In genomic region chr5:146867946-146868314, GRCm38 (mm10) we compare ENCODE assay signal across 8 mouse cellular contexts. TPM values are rescaled to one million over a fixed set of nuclear protein-coding genes. Genes with fewer than 3 reads are reported as not detected.
DNase-seq lines count a peak whose midpoint lies in the region; ATAC-seq and TF ChIP-seq lines count a peak whose summit lies in the region.

No protein-coding gene starts in this region.

- ATAC-seq in kidney, postnatal 0 days (replicated peaks; ENCODE audit: low FRiP score, low read depth): no peak
- ATAC-seq in intestine, embryonic 14.5 days (replicated peaks; ENCODE audit: low FRiP score, low TSS enrichment, low read depth): 0 out of 2 replicates have a peak, but pooled peaks have one; percentile 53
- peak; percentile 48 for ATAC-seq in midbrain, embryonic 16.5 days

- DNase-seq in kidney, postnatal 0 days (ENCODE audit: low spot score): no peak
- no peak for DNase-seq in kidney, postnatal 36 days
- DNase-seq in forebrain, embryonic 10.5 days (ENCODE audit: extremely low spot score, low spot score): no peak
- no peak for DNase-seq in intestine, embryonic 14.5 days (ENCODE audit: low spot score)
- DNase-seq in adrenal gland, adult (ENCODE audit: inconsistent age in 2 of 2, low spot score in 1 of 2): no peak
- DNase-seq in kidney, adult 8-10 months: no peak
- DNase-seq in thymus, postnatal 14 days: no peak

- TF ChIP-seq CTCF in kidney, postnatal 0 days (IDR thresholded peaks at IDR 0.05; ENCODE audit: low read depth): no peak

- no peak overlapping the region for H3K4me3 ChIP-seq in kidney, postnatal 0 days (replicated peaks; ENCODE audit: low read depth, low read length)
- H3K4me3 ChIP-seq in forebrain, embryonic 10.5 days: peak overlapping the region; percentile 38; the same call in 1 of the 2 replicates
- H3K4me3 ChIP-seq in intestine, embryonic 14.5 days (ENCODE audit: low read depth, low read length): no peak overlapping the region
- no peak overlapping the region for H3K4me3 ChIP-seq in midbrain, embryonic 16.5 days (ENCODE audit: low read depth, low read length)

- peak overlapping the region; percentile 10; the same call in 1 of the 2 replicates for H3K27ac ChIP-seq in kidney, postnatal 0 days
- peak overlapping the region; percentile 51; the same call in 1 of the 2 replicates for H3K27ac ChIP-seq in forebrain, embryonic 10.5 days
- no peak overlapping the region for H3K27ac ChIP-seq in intestine, embryonic 14.5 days (ENCODE audit: low read depth)
- H3K27ac ChIP-seq in midbrain, embryonic 16.5 days (ENCODE audit: low read length): peak overlapping the region; percentile 44

- H3K9ac ChIP-seq in kidney, postnatal 0 days (ENCODE audit: low read depth, low read length): 0 out of 2 replicates have a peak overlapping the region, but pooled peaks have one; percentile 6
- no peak overlapping the region for H3K9ac ChIP-seq in intestine, embryonic 14.5 days (ENCODE audit: low read length)
- no peak overlapping the region for H3K9ac ChIP-seq in midbrain, embryonic 16.5 days (ENCODE audit: low read depth, low read length)

- no peaks in the 10 kb centered on the region for H3K36me3 ChIP-seq in kidney, postnatal 0 days (ENCODE audit: insufficient read depth, low read length)
- H3K36me3 ChIP-seq in forebrain, embryonic 10.5 days (replicated peaks): no peaks in the 10 kb centered on the region
- no peaks in the 10 kb centered on the region for H3K36me3 ChIP-seq in intestine, embryonic 14.5 days (ENCODE audit: control insufficient read depth, insufficient read depth, low read length)
- no peaks in the 10 kb centered on the region for H3K36me3 ChIP-seq in midbrain, embryonic 16.5 days (ENCODE audit: control insufficient read depth, insufficient read depth, low read length)

- peak overlapping the region; percentile 40; the same call in 1 of the 2 replicates for H3K4me2 ChIP-seq in kidney, postnatal 0 days (ENCODE audit: low read length)
- H3K4me2 ChIP-seq in intestine, embryonic 14.5 days (ENCODE audit: low read length): peak overlapping the region; percentile 34
- peak overlapping the region; percentile 43 for H3K4me2 ChIP-seq in midbrain, embryonic 16.5 days (ENCODE audit: low read length)

- no peaks in the 10 kb centered on the region for H3K27me3 ChIP-seq in kidney, postnatal 0 days (ENCODE audit: insufficient read depth, low read length)
- H3K27me3 ChIP-seq in forebrain, embryonic 10.5 days (ENCODE audit: poor library complexity, severe bottlenecking): no peaks in the 10 kb centered on the region
- no peaks in the 10 kb centered on the region for H3K27me3 ChIP-seq in intestine, embryonic 14.5 days (replicated peaks; ENCODE audit: control insufficient read depth, insufficient read depth, low read length)
- no peaks in the 10 kb centered on the region for H3K27me3 ChIP-seq in midbrain, embryonic 16.5 days (ENCODE audit: control insufficient read depth, insufficient read depth, low read depth, low read length)

- WGBS in kidney, postnatal 0 days: 33% methylated on average over 4 of the region's 4 CpGs
- 13% methylated on average over 4 of the region's 4 CpGs for WGBS in forebrain, embryonic 10.5 days
- 19% methylated on average over 4 of the region's 4 CpGs for WGBS in intestine, embryonic 14.5 days
- WGBS in midbrain, embryonic 16.5 days: 10% methylated on average over 4 of the region's 4 CpGs

- no peaks in the 10 kb centered on the region for H3K9me3 ChIP-seq in kidney, postnatal 0 days (replicated peaks; ENCODE audit: low read length)
- no peaks in the 10 kb centered on the region for H3K9me3 ChIP-seq in forebrain, embryonic 10.5 days
- H3K9me3 ChIP-seq in intestine, embryonic 14.5 days (ENCODE audit: control insufficient read depth, low read length): no peaks in the 10 kb centered on the region
- no peaks in the 10 kb centered on the region for H3K9me3 ChIP-seq in midbrain, embryonic 16.5 days (replicated peaks; ENCODE audit: control insufficient read depth, low read length, poor library complexity, severe bottlenecking)

- H3K4me1 ChIP-seq in kidney, postnatal 0 days (replicated peaks; ENCODE audit: insufficient read depth, low read length): peaks cover 5% of the 10 kb centered on the region; the same call in 1 of the 2 replicates
- H3K4me1 ChIP-seq in forebrain, embryonic 10.5 days: peaks cover 14% of the 10 kb centered on the region
- H3K4me1 ChIP-seq in intestine, embryonic 14.5 days (replicated peaks; ENCODE audit: control insufficient read depth, insufficient read depth, low read length): peaks cover 4% of the 10 kb centered on the region
- 0 out of 2 replicates have a peak, but pooled peaks cover 4% of the 10 kb centered on the region for H3K4me1 ChIP-seq in midbrain, embryonic 16.5 days (ENCODE audit: control insufficient read depth, insufficient read depth, low read length)

RNA-seq across cellular contexts. Expression of gene Rasl11a, which starts 23.1 kb away (rescaled TPM):
- polyA plus RNA-seq in kidney, postnatal 0 days (2015; fragmentation: Nextera tagmentation; extraction: Ambion mirVana): 112 and 115 TPM in 2 replicates
- polyA plus RNA-seq in forebrain, embryonic 10.5 days (2016; fragmentation: Nextera tagmentation; extraction: Ambion mirVana): 37.4 and 39.5 TPM in 2 replicates
- polyA plus RNA-seq in intestine, embryonic 14.5 days (2014; fragmentation: Nextera tagmentation; extraction: Ambion mirVana): 28.1 and 29.5 TPM in 2 replicates
- 10.2 and 10.8 TPM in 2 replicates for polyA plus RNA-seq in midbrain, embryonic 16.5 days (2015; fragmentation: Nextera tagmentation; extraction: Ambion mirVana)

RNA-seq across cellular contexts. Expression of gene Rpl21, which starts 35.2 kb away (rescaled TPM):
- polyA plus RNA-seq in kidney, postnatal 0 days (2015; fragmentation: Nextera tagmentation; extraction: Ambion mirVana): 604 and 688 TPM in 2 replicates
- polyA plus RNA-seq in forebrain, embryonic 10.5 days (2016; fragmentation: Nextera tagmentation; extraction: Ambion mirVana): 529 and 540 TPM in 2 replicates
- 733 and 792 TPM in 2 replicates for polyA plus RNA-seq in intestine, embryonic 14.5 days (2014; fragmentation: Nextera tagmentation; extraction: Ambion mirVana)
- 300 and 310 TPM in 2 replicates for polyA plus RNA-seq in midbrain, embryonic 16.5 days (2015; fragmentation: Nextera tagmentation; extraction: Ambion mirVana)
